Mouse (Mus musculus) lung, postnatal 14 days (tissue): ENCODE measurements around the gene Phc2.
A peak's percentile ranks its signal among the peaks of the same experiment; 100 is the strongest.

Source experiments
- DNase-seq: peaks from one replicate; pipeline ENCODE4 v3.0.0; 2021

Phc2 gene

DNA sequence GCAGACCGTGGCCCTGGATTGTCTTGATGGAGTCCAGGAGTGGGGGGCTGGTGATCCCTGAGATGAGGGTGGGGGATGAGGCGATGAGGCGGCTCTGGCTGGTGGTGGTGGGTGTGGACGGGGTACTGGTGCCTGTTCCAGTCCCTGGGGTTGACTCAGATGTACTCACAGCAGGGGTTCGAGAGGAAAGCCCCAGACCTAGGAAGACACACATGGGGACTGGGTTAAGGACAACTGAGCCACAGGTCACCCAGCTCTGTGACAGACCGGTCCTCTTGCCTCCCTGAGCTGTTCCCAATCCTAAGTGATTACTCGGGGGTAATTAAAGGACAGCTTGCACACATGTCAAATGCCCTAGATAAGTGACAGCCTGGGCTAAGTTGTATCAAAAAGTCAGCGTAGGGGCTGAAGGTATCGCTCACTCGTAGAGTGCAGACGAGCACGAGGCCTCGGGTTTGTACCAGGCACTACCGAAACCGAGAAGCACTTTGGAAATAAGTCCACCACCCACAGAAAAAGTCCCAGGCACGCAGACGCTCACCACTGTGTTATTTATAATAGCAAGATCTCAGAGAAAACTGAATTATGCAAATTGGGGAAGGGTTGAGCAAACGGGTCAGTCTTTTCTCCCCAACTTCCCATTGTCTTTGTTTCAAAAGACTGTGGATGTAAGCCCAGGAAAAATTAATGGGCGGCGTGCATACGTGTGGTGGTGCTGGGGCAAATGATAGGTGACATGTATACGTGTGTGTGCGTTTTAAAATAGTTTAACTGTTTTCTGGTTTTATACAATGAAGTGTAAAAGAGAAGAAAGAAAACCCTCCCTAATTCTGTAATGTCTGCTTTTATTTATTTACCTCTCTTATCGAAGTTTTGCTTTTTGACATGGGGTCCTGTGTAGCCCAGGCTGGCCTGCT, 132.8 kb downstream of the Phc2 start:
- no peak for DNase-seq

DNA sequence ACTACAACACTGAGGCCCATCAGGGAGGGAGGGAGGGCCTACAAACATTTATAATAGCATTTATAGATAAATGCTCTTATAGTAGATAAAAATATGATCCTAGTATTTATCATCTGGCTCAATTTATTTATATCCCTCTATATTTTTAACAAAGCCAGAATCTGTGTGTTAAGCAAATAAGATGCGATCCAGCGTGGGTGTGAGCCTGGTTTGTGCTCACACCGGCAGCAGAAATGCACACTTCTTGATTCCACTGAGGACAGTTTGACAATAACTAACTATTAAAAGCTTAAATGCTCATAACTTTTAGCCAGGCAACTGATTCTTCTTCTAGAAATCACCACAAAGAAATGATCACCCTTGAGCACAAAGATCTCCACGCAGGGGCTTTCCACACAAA, 133.6 kb downstream of the Phc2 start:
- no peak for DNase-seq

DNA sequence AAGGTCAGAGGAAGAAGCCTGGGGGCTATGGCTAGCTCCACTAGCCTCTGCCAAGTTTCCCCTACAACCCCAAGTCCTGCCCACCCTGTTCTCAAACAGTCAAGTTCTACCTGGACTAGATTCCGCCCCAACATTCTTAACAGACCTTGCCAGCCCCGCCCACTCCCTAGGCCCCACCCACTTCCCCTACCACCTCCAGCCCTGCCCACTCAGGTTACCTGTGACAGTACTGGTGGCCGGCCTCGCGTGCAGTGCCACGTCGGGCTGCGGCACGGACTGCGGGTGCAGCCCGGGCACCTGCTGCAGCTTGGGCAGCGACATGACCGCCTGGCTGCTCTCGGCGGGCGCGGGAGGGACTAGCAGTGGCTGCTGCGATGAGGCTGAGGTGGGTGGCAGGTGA, 135.1 kb downstream of the Phc2 start:
- DNase-seq = peak; percentile 51

DNA sequence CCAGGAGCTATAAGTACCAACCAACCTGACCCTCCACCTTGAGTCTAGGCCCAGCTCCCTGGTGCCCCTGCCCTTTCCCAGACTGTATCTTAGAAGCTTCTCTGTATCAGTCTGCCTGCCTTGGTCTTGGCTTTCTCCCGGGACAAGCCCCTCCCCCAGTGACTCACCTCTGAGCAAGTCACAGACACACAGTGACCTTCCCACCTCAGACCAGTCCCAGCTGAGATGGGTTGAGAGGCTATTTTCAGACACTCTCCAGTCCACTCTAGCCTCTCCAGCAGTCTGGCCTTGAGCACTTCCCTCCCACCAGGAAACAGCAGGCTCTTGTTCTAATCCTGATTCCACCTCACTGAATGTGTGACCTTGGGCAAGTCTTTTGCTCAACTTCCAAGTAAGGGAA, 139.2 kb downstream of the Phc2 start:
- DNase-seq = no peak

DNA sequence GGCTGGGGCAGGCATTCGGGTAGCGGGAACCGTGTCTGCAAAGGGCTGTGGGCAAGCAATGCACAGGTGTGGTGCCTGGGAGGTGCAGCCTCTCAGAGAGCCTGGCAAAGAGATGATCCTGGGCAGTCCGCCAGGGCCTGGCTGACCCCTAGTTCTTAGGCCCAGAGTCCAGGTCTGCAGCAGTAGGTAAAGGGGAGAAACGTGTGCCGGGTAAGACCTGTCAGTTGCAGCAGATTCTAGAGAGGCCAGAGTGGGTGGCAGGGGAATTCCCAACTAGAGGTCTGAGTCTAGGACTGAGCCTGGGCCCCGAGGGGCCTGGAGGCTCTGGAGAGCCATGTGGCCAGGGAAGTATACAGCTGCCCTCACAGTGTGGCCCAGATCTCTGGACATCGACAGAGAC, 139.7 kb downstream of the Phc2 start:
- no peak for DNase-seq

DNA sequence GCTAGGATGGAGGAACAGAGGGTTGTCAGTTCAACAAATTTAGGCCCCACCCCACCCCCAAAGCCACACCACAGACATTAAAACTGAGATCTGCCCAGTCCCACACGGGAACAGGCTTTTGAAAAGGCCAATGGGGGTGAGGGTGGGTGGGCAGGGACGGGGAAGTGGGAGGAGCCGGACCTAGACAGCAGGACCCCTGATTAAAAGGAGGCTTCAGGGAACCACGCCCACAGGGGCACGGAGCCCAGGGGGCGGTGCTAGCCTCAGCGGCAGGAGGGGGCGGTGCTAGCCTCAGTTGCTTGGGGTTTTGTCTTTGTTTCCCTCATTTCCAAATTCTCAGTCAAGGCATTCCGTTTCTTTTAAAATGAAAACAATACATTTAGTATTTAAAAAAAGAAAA, 141.1 kb downstream of the Phc2 start:
- DNase-seq = peak; percentile 33

DNA sequence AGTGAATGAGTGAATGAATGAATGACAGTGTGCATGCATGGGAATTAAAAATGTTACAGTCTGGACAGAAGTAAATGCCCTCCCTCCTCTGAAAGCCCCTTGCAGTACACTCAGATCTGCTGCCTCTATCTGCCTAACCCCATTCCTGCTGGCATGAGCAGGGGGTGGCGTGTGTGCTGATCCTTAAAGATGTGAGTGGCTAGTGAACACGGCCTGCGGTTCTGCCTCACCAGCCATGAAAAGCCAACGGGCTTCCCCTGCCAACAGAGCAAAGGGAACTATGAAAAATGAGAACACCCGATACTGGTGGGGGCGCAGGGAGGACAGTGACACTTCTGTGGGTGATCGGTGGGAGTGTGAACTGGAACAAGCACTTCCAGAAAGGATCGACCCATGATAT, 142.3 kb downstream of the Phc2 start:
- no peak for DNase-seq

DNA sequence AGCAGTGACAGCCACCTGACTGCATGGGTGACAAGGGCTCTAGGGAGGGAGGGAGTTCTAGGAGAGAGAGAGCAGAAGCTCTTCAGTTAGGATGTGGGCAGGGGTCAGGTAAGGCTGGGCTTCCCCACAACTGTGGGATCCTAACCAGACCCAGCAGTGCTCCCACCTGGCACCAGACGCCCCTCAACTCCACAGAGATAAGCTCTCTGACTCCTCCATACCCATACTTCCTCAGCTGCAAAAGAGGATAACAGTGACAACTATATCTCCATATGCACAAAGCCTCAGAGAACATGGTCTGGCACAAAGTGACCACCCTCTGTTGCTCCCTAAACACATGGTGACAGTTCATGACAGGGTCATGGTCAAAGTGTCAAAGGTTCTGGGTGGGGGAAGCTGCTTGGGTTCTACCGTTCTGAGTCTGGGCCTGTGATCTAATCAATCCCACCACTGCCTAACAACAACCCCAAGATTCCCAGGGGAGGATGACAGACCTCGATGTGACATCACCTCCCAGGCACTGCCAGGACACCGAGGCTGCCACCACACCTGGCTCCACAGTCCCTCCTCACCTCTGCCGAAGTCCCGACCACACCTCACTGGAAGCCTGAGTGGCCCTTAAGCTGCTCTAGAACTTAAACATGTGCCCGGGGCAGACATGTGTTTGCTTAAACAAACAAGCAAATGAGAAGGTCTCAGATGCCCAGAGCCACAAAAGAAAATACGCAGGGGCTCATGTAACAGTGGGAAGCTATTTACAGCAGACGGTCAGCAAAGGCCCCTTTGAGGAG, 147.4 kb downstream of the Phc2 start:
- peak; percentile 25 for DNase-seq
